10 mouse cellular contexts compared by ENCODE assay signal in the genomic region with DNA sequence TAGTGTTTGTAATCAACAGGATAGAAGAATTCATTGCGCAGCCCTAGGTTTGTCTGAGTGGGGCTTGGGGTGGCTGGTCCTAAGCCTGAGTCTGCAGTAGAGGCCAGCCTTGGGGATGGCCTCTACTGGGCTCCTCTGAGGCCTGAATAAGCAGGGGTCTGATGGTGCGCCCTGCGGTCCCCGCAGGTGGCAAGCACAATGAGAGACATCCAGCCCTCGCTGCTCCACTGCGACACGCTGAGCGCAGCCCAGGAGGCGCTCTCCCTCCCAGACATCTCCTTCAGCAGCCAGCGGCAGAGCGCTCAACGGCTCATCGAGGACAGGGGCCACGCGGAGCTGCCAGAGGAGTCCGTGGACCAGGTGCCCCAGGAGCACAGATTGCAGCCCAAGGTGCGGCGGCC.
DNase-seq lines count a peak whose midpoint lies in the region; ATAC-seq lines count a peak whose summit lies in the region.
"Had no signal": no experiment of that assay in that cellular context is flagged by ENCODE, and none has a peak within 500 bp of the region (broad histone marks: within the 10 kb centered on the region; RNA-seq: fewer than 3 reads in every experiment).

No protein-coding gene starts in this region.

- H3K4me1 ChIP-seq in kidney, embryonic 16.5 days (ENCODE audit: insufficient read depth, low read length), result no peaks in the 10 kb centered on the region
- H3K4me1 ChIP-seq in forebrain, embryonic 14.5 days (ENCODE audit: control insufficient read depth, insufficient read depth, low read length), result no peaks in the 10 kb centered on the region
- H3K4me1 ChIP-seq in midbrain, embryonic 16.5 days (ENCODE audit: control insufficient read depth, insufficient read depth, low read length), result 0 out of 2 replicates have a peak, but pooled peaks cover 3% of the 10 kb centered on the region
- H3K4me1 ChIP-seq: stomach, embryonic 15.5 days had no signal

- no peak for DNase-seq in kidney, adult 9 months
- DNase-seq in embryo, embryonic 10.5 days (ENCODE audit: low spot score), result peak; percentile 9
- peak; percentile 12 for DNase-seq in forebrain, embryonic 14.5 days (ENCODE audit: low spot score)
- no peak for DNase-seq in urinary bladder, postnatal 4 days (ENCODE audit: low spot score in 2 of 2)
- DNase-seq in adrenal gland, postnatal 10 days, result no peak

- 36% methylated on average over 18 of the region's 18 CpGs for WGBS in kidney, embryonic 16.5 days
- 15% methylated on average over 18 of the region's 18 CpGs for WGBS in forebrain, embryonic 14.5 days
- 19% methylated on average over 18 of the region's 18 CpGs for WGBS in midbrain, embryonic 16.5 days

- H3K4me2 ChIP-seq in kidney, embryonic 16.5 days (replicated peaks; ENCODE audit: low read depth, low read length), result peak overlapping the region; percentile 34
- H3K4me2 ChIP-seq in forebrain, embryonic 14.5 days (ENCODE audit: low read length), result peak overlapping the region; percentile 16; the same call in 1 of the 2 replicates
- H3K4me2 ChIP-seq in midbrain, embryonic 16.5 days (ENCODE audit: low read length), result no peak overlapping the region
- H3K4me2 ChIP-seq: lung, embryonic 15.5 days; stomach, embryonic 15.5 days had no signal

- no peak overlapping the region for H3K9ac ChIP-seq in kidney, embryonic 16.5 days (replicated peaks; ENCODE audit: low read length)
- H3K9ac ChIP-seq in forebrain, embryonic 14.5 days (ENCODE audit: low read length), result no peak overlapping the region
- H3K9ac ChIP-seq in midbrain, embryonic 16.5 days (ENCODE audit: low read depth, low read length), result no peak overlapping the region
- H3K9ac ChIP-seq: lung, embryonic 15.5 days; stomach, embryonic 15.5 days had no signal

- ATAC-seq in kidney, embryonic 16.5 days (ENCODE audit: low FRiP score, low TSS enrichment), result 0 out of 2 replicates have a peak, but pooled peaks have one; percentile 35
- no peak for ATAC-seq in forebrain, embryonic 14.5 days
- ATAC-seq in midbrain, embryonic 16.5 days, result peak; percentile 17; the same call in 1 of the 2 replicates
- ATAC-seq in megakaryocyte-erythroid progenitor cell, adult 5-6 weeks (replicated peaks; ENCODE audit: low FRiP score, low TSS enrichment, poor library complexity, severe bottlenecking), result no peak

- H3K27ac ChIP-seq in kidney, embryonic 16.5 days (ENCODE audit: low read length), result no peak overlapping the region
- no peak overlapping the region for H3K27ac ChIP-seq in forebrain, embryonic 14.5 days (ENCODE audit: low read depth, low read length)
- no peak overlapping the region for H3K27ac ChIP-seq in midbrain, embryonic 16.5 days (ENCODE audit: low read length)
- H3K27ac ChIP-seq: lung, embryonic 15.5 days; stomach, embryonic 15.5 days had no signal

- no peaks in the 10 kb centered on the region for H3K36me3 ChIP-seq in kidney, embryonic 16.5 days (ENCODE audit: insufficient read depth, low read length)
- no peaks in the 10 kb centered on the region for H3K36me3 ChIP-seq in forebrain, embryonic 14.5 days (ENCODE audit: control insufficient read depth, insufficient read depth, low read length)
- H3K36me3 ChIP-seq in midbrain, embryonic 16.5 days (ENCODE audit: control insufficient read depth, insufficient read depth, low read length), result no peaks in the 10 kb centered on the region
- H3K36me3 ChIP-seq: lung, embryonic 15.5 days; stomach, embryonic 15.5 days had no signal

- no peak overlapping the region for H3K4me3 ChIP-seq in kidney, embryonic 16.5 days (ENCODE audit: low read length)
- H3K4me3 ChIP-seq in forebrain, embryonic 14.5 days (ENCODE audit: low read depth, low read length), result no peak overlapping the region
- no peak overlapping the region for H3K4me3 ChIP-seq in midbrain, embryonic 16.5 days (ENCODE audit: low read depth, low read length)
- H3K4me3 ChIP-seq: lung, embryonic 15.5 days; stomach, embryonic 15.5 days had no signal

- H3K9me3 ChIP-seq in kidney, embryonic 16.5 days (ENCODE audit: low read length), result no peaks in the 10 kb centered on the region
- H3K9me3 ChIP-seq in forebrain, embryonic 14.5 days (replicated peaks; ENCODE audit: control insufficient read depth, low read length), result no peaks in the 10 kb centered on the region
- no peaks in the 10 kb centered on the region for H3K9me3 ChIP-seq in midbrain, embryonic 16.5 days (replicated peaks; ENCODE audit: control insufficient read depth, low read length, poor library complexity, severe bottlenecking)
- H3K9me3 ChIP-seq: lung, embryonic 15.5 days; stomach, embryonic 15.5 days had no signal

- H3K27me3 ChIP-seq in kidney, embryonic 16.5 days (ENCODE audit: insufficient read depth, low read length), result no peaks in the 10 kb centered on the region
- no peaks in the 10 kb centered on the region; the same call in 1 of the 2 replicates for H3K27me3 ChIP-seq in forebrain, embryonic 14.5 days (replicated peaks; ENCODE audit: control insufficient read depth, insufficient read depth, low read length)
- H3K27me3 ChIP-seq in midbrain, embryonic 16.5 days (ENCODE audit: control insufficient read depth, insufficient read depth, low read depth, low read length), result no peaks in the 10 kb centered on the region
- H3K27me3 ChIP-seq: lung, embryonic 15.5 days; stomach, embryonic 15.5 days had no signal

Comparison
In these comparisons a context has a peak if more than half of its experiments do, and no peak if none do; other contexts are left out.
1. ATAC-seq: peak in kidney, embryonic 16.5 days (single experiment) and midbrain, embryonic 16.5 days (single experiment); none in forebrain, embryonic 14.5 days (single experiment) and megakaryocyte-erythroid progenitor cell, adult 5-6 weeks (single experiment).
2. DNase-seq: peak in embryo, embryonic 10.5 days (single experiment) and forebrain, embryonic 14.5 days (single experiment); none in kidney, adult 9 months (single experiment), urinary bladder, postnatal 4 days (0 of 2) and adrenal gland, postnatal 10 days (single experiment).